Mouse (Mus musculus) embryonic facial prominence, embryonic 13.5 days (tissue): ENCODE results near the gene Astl. TPM values are rescaled to one million over a fixed set of nuclear protein-coding genes. Genes with fewer than 3 reads are reported as not detected.

ENCODE experiments used
- ATAC-seq: fragments of 200-750 bp; cut with Nextera tagmentation; 2 replicates; pipeline ENCODE4 v1.8.0; 2017; ENCODE audit warnings: low read depth; ENCODE audit not compliant: insufficient number of reproducible peaks, insufficient read depth, low FRiP score, low TSS enrichment
- H3K27ac ChIP-seq: fragments of 300-500 bp; sonication (generic); 2 replicates; pipeline ENCODE4 v1.5.1; 2015; ENCODE audit warnings: moderate library complexity, mild to moderate bottlenecking, inconsistent platforms
- H3K27me3 ChIP-seq: fragments of 300-500 bp; sonication (generic); 2 replicates; pipeline ENCODE4 v1.6.1; 2015; ENCODE audit warnings: mild to moderate bottlenecking, inconsistent platforms
- H3K36me3 ChIP-seq: fragments of 300-500 bp; sonication (generic); 2 replicates; pipeline ENCODE4 v1.6.1; 2015; ENCODE audit warnings: mild to moderate bottlenecking, inconsistent platforms
- H3K4me1 ChIP-seq: fragments of 300-500 bp; sonication (generic); 2 replicates; pipeline ENCODE4 v1.6.1; 2015; ENCODE audit warnings: inconsistent platforms
- H3K4me2 ChIP-seq: fragments of 300-500 bp; sonication (generic); 2 replicates; pipeline ENCODE4 v1.6.1; 2015; ENCODE audit warnings: moderate library complexity, mild to moderate bottlenecking, inconsistent platforms
- H3K4me3 ChIP-seq: fragments of 300-500 bp; sonication (generic); 2 replicates; pipeline ENCODE4 v1.5.1; 2015; ENCODE audit warnings: mild to moderate bottlenecking, inconsistent platforms
- H3K9ac ChIP-seq: fragments of 300-500 bp; sonication (generic); 2 replicates; pipeline ENCODE4 v1.6.1; 2015; ENCODE audit warnings: mild to moderate bottlenecking, inconsistent platforms
- H3K9me3 ChIP-seq: fragments of 300-500 bp; sonication (generic); 2 replicates; pipeline ENCODE4 v1.6.1; 2016; ENCODE audit warnings: inconsistent platforms
- WGBS: fragments of 180-500 bp; shearing (Covaris S2); methylation state at CpG from one replicate; pipeline ENCODE4 v1.1.7; 2015; ENCODE audit warnings: mixed read lengths; 5-methylcytosine and 5-hydroxymethylcytosine counted together
- polyA plus RNA-seq: library from polyadenylated mRNA; unstranded; fragments of >200 nt; fragmentation: Nextera tagmentation; extraction: Ambion mirVana; gene quantifications from 2 replicates; pipeline ENCODE4 v1.2.1, GENCODE M21; 2015

Gene Astl
- polyA plus RNA-seq, 1 experiment from 2014 or later, result 0.76 TPM

GRCm38 (mm10) chr2:127387521-127387920 is 49.1 kb downstream of the Astl start:
- no peaks in the 10 kb centered on the region for H3K27me3 ChIP-seq
- H3K4me1 ChIP-seq, result no peaks in the 10 kb centered on the region
- no peak overlapping the region for H3K27ac ChIP-seq
- H3K4me2 ChIP-seq, result no peak overlapping the region
- no peaks in the 10 kb centered on the region for H3K36me3 ChIP-seq
- H3K9me3 ChIP-seq, result no peaks in the 10 kb centered on the region
- H3K4me3 ChIP-seq, result no peak overlapping the region
- H3K9ac ChIP-seq, result no peak overlapping the region
- WGBS, result 70% methylated on average over 2 of the region's 2 CpGs
- ATAC-seq, result no peak

DNA sequence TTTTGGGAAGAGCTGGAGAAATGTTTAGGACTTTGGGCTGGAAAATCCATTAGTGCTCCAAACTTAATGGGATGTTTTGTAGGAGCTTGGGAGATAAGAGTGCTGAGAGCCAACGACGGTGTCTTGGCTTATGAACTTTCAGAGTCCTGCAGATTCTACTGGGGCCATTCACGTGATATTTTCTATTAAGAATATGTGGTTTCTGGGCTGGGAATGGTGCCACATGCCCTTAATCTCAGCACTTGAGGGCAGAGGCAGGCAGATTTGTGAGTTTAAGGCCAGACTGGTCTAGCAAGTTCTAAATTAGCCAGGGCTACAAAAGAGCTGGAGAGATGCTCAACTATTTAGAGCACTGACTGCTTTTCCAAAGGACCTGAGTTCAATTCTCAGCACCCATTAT is 51.9 kb downstream of the Astl start:
- WGBS, result 78% methylated on average over 3 of the region's 3 CpGs
- Histone ChIP-seq H3K9me3 (no peaks in the 10 kb centered on the region), H3K4me3 (no peak overlapping the region), H3K27me3 (no peaks in the 10 kb centered on the region), H3K4me1 (no peaks in the 10 kb centered on the region), H3K27ac (no peak overlapping the region), H3K36me3 (no peaks in the 10 kb centered on the region), H3K9ac (no peak overlapping the region), H3K4me2 (no peak overlapping the region)
- no peak for ATAC-seq

DNA sequence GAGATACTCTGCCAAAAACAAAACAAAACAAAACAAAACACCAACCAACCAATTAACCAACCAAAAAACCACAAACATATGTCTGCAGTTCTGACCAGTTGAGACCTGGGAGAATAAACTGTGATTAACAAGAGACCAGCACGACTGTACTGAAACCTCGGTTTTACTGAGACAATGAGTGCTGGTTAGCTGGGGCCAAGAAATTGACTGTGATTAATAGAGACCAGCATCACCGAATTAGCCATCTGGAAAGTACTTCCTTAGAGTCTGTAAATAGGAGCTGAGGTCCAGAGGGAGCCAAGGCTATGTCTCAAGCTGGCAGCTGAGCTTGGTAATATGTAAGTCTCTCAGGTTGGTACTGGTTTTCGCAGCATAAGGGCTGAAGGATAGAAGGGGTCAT is 52.4 kb downstream of the Astl start:
- Histone ChIP-seq H3K4me3 (no peak overlapping the region), H3K4me1 (no peaks in the 10 kb centered on the region), H3K27ac (no peak overlapping the region), H3K36me3 (no peaks in the 10 kb centered on the region), H3K27me3 (no peaks in the 10 kb centered on the region), H3K4me2 (no peak overlapping the region), H3K9me3 (no peaks in the 10 kb centered on the region), H3K9ac (no peak overlapping the region)
- ATAC-seq, result no peak
- 59% methylated on average over 4 of the region's 4 CpGs for WGBS

DNA sequence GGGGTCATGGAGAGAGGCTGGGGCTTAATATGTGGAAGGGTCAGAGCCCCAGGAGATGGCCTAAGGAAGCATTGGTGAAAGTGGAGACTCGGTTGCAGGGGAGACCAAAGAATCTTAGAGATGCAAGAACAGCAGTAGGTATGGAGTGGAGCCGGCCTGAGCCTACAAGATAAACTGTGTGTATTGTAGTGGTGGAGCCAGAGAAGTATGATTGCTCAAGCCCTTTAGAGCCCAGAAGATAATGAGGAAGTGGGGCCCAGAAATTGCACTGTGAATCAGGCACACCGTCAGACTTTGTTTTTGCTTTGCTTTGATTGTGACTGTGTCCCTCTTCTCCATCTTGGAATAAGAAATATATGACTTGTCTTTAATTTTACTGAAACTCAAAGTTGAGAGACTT is 52.9 kb downstream of the Astl start:
- H3K4me2 ChIP-seq, result no peak overlapping the region
- H3K4me3 ChIP-seq, result no peak overlapping the region
- ATAC-seq, result no peak
- no peaks in the 10 kb centered on the region for H3K27me3 ChIP-seq
- H3K9me3 ChIP-seq, result no peaks in the 10 kb centered on the region
- no peaks in the 10 kb centered on the region for H3K4me1 ChIP-seq
- H3K36me3 ChIP-seq, result no peaks in the 10 kb centered on the region
- no peak overlapping the region for H3K27ac ChIP-seq
- no peak overlapping the region for H3K9ac ChIP-seq
- 67% methylated on average over 3 of the region's 3 CpGs for WGBS

DNA sequence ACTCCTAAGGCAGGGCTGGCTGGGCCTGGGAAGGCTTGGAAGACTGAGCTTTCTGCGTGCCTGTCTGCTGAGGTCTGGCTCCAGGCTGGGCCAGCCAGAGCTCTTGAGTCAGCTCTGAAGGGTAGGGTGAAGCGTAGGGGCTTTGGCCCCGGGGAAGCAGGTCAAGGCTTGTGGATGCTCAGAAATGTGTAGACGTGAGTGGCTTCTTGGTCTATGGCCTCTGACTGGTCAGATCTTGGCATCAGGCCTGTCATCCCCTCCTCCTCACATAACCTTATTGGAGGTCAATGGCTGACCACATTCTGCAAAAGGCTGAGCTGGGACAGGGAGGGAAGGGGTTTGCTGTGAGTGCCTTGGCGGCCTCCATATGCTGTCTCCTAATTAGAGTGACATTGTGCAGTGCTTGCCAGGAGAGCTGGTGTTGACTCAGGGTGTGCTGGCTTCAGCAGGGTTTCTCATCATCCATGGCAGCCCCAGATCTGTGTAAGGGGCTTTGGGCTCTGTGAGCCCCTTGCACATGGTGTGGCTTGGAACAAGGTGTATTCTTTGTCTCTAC is 56.2 kb downstream of the Astl start:
- no peak overlapping the region for H3K27ac ChIP-seq
- no peaks in the 10 kb centered on the region for H3K4me1 ChIP-seq
- no peaks in the 10 kb centered on the region for H3K36me3 ChIP-seq
- no peak overlapping the region for H3K4me3 ChIP-seq
- H3K4me2 ChIP-seq, result no peak overlapping the region
- no peak for ATAC-seq
- no peaks in the 10 kb centered on the region for H3K27me3 ChIP-seq
- no peak overlapping the region for H3K9ac ChIP-seq
- H3K9me3 ChIP-seq, result no peaks in the 10 kb centered on the region
- WGBS, result 80% methylated on average over 5 of the region's 5 CpGs

- Histone ChIP-seq H3K4me2 (no peak overlapping the region), H3K9ac (no peak overlapping the region), H3K27me3 (no peaks in the 10 kb centered on the region), H3K36me3 (no peaks in the 10 kb centered on the region), H3K9me3 (no peaks in the 10 kb centered on the region), H3K4me1 (no peaks in the 10 kb centered on the region), H3K27ac (no peak overlapping the region), H3K4me3 (no peak overlapping the region)
- WGBS, result 93% methylated on average over 7 of the region's 7 CpGs
- no peak for ATAC-seq
Measured at GRCm38 (mm10) chr2:127398738-127399137, 60.3 kb downstream of the Astl start.

Other genes with a start within 250 kb of the Astl start
- 80.3 and 81.6 TPM in 2 replicates for gene Ncaph, start 204.7 kb upstream of the Astl start, polyA plus RNA-seq
- 27.1 and 32.0 TPM in 2 replicates for gene Itpripl1, start 195.2 kb upstream of the Astl start, polyA plus RNA-seq
- 2.3 and 2.9 TPM in 2 replicates for gene 1810024B03Rik, start 130.4 kb upstream of the Astl start, polyA plus RNA-seq
- gene Snrnp200, start 130.3 kb upstream of the Astl start, polyA plus RNA-seq, result 64.0 and 66.7 TPM in 2 replicates
- 52.5 and 63.1 TPM in 2 replicates for gene Ciao1, start 90.8 kb upstream of the Astl start, polyA plus RNA-seq
- 26.8 and 29.4 TPM in 2 replicates for gene Tmem127, start 90.7 kb upstream of the Astl start, polyA plus RNA-seq
- 67.0 and 69.1 TPM in 2 replicates for gene Stard7, start 68.4 kb upstream of the Astl start, polyA plus RNA-seq
- 6.7 and 8.3 TPM in 2 replicates for gene Dusp2, start 2.5 kb upstream of the Astl start, polyA plus RNA-seq
- 0.39 and 0.51 TPM in 2 replicates for gene Adra2b, start 24.6 kb downstream of the Astl start, polyA plus RNA-seq
- gene Gpat2, start 86.6 kb downstream of the Astl start, polyA plus RNA-seq, result 0.12 and 0.13 TPM in 2 replicates
- gene Fahd2a, start 105.9 kb downstream of the Astl start, polyA plus RNA-seq, result 31.9 and 34.8 TPM in 2 replicates
- gene Kcnip3, start 183.5 kb downstream of the Astl start, polyA plus RNA-seq, result 2.4 and 3.0 TPM in 2 replicates
- 2.9 and 3.0 TPM in 2 replicates for gene Prom2, start 202.8 kb downstream of the Astl start, polyA plus RNA-seq
- 6.0 and 6.8 TPM in 2 replicates for gene Zfp661, start 248.5 kb downstream of the Astl start, polyA plus RNA-seq
- gene Mrps5, start 248.6 kb downstream of the Astl start, polyA plus RNA-seq, result 135 and 137 TPM in 2 replicates